Mouse (Mus musculus) neural tube, embryonic 13.5 days (tissue): Measurements from ENCODE around the gene Prr5. TPM values are rescaled to one million over a fixed set of nuclear protein-coding genes. Genes with fewer than 3 reads are reported as not detected.

Experiments used
- ATAC-seq: fragments of 200-750 bp; cut with Nextera tagmentation; 2 replicates; pipeline ENCODE4 v1.8.0; 2017; ENCODE audit warnings: low read depth, mild to moderate bottlenecking, moderate TSS enrichment, moderate library complexity
- H3K27ac ChIP-seq: fragments of 300-500 bp; sonication (generic); replicated peaks from 2 replicates; pipeline ENCODE4 v1.5.1; 2015; ENCODE audit warnings: moderate library complexity, mild to moderate bottlenecking, inconsistent platforms
- H3K27me3 ChIP-seq: fragments of 300-500 bp; sonication (generic); 2 replicates; pipeline ENCODE4 v1.6.1; 2015; ENCODE audit warnings: mild to moderate bottlenecking, inconsistent platforms
- H3K36me3 ChIP-seq: fragments of 300-500 bp; sonication (generic); 2 replicates; pipeline ENCODE4 v1.6.1; 2015; ENCODE audit warnings: mild to moderate bottlenecking, inconsistent platforms
- H3K4me1 ChIP-seq: fragments of 300-500 bp; sonication (generic); replicated peaks from 2 replicates; pipeline ENCODE4 v1.6.1; 2015; ENCODE audit warnings: inconsistent platforms
- H3K4me2 ChIP-seq: fragments of 300-500 bp; sonication (generic); 2 replicates; pipeline ENCODE4 v1.6.1; 2015; ENCODE audit warnings: inconsistent platforms, mild to moderate bottlenecking, moderate library complexity
- H3K4me3 ChIP-seq: fragments of 300-500 bp; sonication (generic); 2 replicates; pipeline ENCODE4 v1.5.1; 2015; ENCODE audit warnings: mild to moderate bottlenecking, inconsistent platforms
- H3K9ac ChIP-seq: fragments of 300-500 bp; sonication (generic); 2 replicates; pipeline ENCODE4 v1.6.1; 2015; ENCODE audit warnings: moderate library complexity, mild to moderate bottlenecking, inconsistent platforms
- H3K9me3 ChIP-seq: fragments of 300-500 bp; sonication (generic); 2 replicates; pipeline ENCODE4 v1.6.1; 2016; ENCODE audit warnings: inconsistent platforms
- WGBS: fragments of 180-500 bp; shearing (Covaris S2); methylation state at CpG from one replicate; pipeline ENCODE4 v1.1.7; 2015; 5-methylcytosine and 5-hydroxymethylcytosine counted together
- polyA plus RNA-seq: library from polyadenylated mRNA; unstranded; fragments of >200 nt; fragmentation: Nextera tagmentation; extraction: Ambion mirVana; gene quantifications from 2 replicates; pipeline ENCODE4 v1.2.1, GENCODE M21; 2015

Gene Prr5
- 21.9 and 24.2 TPM in 2 replicates for polyA plus RNA-seq

DNA sequence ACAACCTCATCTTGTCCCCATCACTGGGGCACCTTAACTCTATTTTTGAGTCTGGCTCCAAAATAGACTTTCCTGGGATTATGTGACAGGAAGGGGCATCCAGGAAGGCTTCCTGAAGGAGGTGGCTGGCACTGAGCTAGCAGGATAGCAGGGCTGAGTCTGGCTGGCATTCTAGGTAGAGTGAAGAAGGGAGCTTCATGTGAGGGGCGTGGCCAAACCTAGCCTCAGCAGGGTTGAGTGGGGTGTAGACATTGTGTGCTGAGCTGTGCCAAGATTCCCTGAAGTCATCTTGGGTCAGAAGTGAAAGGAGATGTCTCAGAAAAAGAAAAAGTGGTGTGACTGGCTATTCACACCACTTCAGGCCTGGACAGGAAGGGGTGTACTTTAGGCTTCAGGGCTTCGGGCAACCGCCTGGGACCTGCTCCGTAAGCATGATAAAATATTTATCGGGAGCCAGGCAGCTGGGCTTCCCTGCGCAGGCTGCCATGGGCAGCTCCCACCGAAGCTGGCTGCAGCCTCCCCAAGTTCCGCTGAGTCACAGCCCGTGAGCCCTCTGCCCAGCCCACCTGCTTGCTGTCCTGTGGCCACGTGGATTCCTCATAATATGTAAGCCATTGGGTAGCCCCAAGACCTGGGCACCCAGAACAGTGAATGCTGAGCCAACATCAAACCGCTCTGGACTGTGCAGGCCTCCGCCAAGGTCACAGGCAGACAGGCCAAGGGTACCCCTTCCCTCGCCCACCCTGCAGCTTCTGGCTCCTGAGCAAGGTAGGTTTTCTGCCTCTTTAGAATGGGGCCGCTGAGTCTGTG is at the start of gene Prr5:
Gene Prr5, plus strand, starts transcription at position 683 of the 810 bp plus-strand sequence.
- no peaks in the 10 kb centered on the region for H3K36me3 ChIP-seq
- H3K27ac ChIP-seq: no peak within 1 kb of the TSS
- H3K27me3 ChIP-seq: 0 out of 2 replicates have a peak, but pooled peaks cover 2% of the 10 kb centered on the region
- H3K9ac ChIP-seq: no peak within 1 kb of the TSS
- H3K4me3 ChIP-seq: no peak within 1 kb of the TSS
- H3K9me3 ChIP-seq: no peaks in the 10 kb centered on the region
- 69% methylated on average over 14 of the region's 14 CpGs for WGBS
- peaks cover 43% of the 10 kb centered on the region for H3K4me1 ChIP-seq
- ATAC-seq: no peak
- H3K4me2 ChIP-seq: no peak within 1 kb of the TSS

- ATAC-seq: no peak; the same call in 1 of the 2 replicates
- H3K27me3 ChIP-seq: peaks cover 17% of the 10 kb centered on the region
- no peak overlapping the region for H3K4me3 ChIP-seq
- peaks cover 47% of the 10 kb centered on the region for H3K4me1 ChIP-seq
- H3K9ac ChIP-seq: no peak overlapping the region
- H3K9me3 ChIP-seq: no peaks in the 10 kb centered on the region
- no peak overlapping the region for H3K27ac ChIP-seq
- H3K4me2 ChIP-seq: no peak overlapping the region
- no peaks in the 10 kb centered on the region for H3K36me3 ChIP-seq
- WGBS: 32% methylated on average over 3 of the region's 3 CpGs
Measured at GRCm38 (mm10) chr15:84620028-84620427, 49.4 kb upstream of the Prr5 start.

DNA sequence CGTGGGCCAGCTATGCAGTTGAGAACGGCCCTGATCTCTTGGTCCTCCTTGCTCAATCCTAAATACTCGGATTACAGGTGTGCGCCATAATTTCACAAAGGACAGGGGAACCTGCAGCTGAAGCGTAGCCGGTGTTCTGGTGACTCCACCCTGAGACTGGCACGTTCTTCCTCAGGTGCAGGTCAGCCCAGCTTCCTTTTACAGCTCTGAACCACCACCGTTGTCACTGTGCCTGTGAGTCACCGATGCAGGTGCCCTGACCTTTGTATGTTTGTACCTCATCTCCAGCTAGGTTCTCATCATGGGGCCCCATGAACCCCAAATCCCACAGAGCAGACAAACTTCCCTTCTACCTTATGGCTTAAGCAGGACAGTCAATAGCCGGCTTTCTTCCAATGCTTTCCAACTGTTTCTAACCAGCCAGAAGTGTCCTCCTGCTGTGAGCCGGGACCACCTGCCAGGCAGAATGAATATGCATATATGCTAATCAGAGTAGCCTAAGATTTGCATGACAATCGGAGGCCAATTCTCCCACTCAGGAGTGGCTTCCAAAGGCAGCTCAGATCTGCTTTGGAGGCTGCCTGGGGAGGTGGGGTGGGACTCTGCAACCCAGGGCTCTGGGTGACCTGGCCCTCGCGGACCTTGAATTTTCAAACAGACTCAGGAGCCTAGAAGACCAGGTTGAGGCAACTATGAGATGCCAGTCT is 47.5 kb upstream of the Prr5 start:
- 0 out of 2 replicates have a peak, but pooled peaks have one; percentile 25 for ATAC-seq
- Histone ChIP-seq H3K4me3 (no peak overlapping the region), H3K27ac (no peak overlapping the region), H3K4me1 (peaks cover 59% of the 10 kb centered on the region), H3K4me2 (0 out of 2 replicates have a peak overlapping the region, but pooled peaks have one; percentile 6), H3K9ac (no peak overlapping the region), H3K36me3 (no peaks in the 10 kb centered on the region), H3K27me3 (no peaks in the 10 kb centered on the region), H3K9me3 (no peaks in the 10 kb centered on the region)
- WGBS: 25% methylated on average over 14 of the region's 14 CpGs

DNA sequence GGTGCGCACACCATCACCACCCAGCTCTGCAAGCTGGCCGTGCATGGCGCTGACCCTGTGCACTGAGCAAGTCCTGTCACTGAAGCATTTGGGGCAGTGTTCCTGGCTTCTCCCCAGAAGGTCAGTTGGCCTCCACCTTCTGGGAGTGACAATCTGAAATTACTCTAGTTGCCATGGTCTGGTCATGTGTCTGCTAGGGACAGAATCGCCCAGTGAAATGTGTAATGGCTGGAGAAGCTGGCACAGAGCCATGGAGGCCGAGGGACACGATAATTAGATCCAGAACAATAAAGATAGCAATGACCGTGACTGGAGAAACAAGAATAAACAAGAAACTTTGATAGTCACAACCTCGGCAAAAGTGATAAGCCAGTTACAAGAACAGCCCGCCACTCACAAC is 44.5 kb upstream of the Prr5 start:
- Histone ChIP-seq H3K27me3 (no peaks in the 10 kb centered on the region), H3K27ac (no peak overlapping the region), H3K4me3 (no peak overlapping the region), H3K36me3 (no peaks in the 10 kb centered on the region), H3K9ac (no peak overlapping the region), H3K9me3 (no peaks in the 10 kb centered on the region), H3K4me2 (no peak overlapping the region), H3K4me1 (peaks cover 63% of the 10 kb centered on the region)
- no peak for ATAC-seq
- WGBS: 58% methylated on average over 9 of the region's 9 CpGs

GRCm38 (mm10) chr15:84625712-84626414 is 43.6 kb upstream of the Prr5 start:
- peaks cover 55% of the 10 kb centered on the region for H3K4me1 ChIP-seq
- H3K9me3 ChIP-seq: no peaks in the 10 kb centered on the region
- no peak overlapping the region for H3K27ac ChIP-seq
- H3K9ac ChIP-seq: no peak overlapping the region
- H3K4me3 ChIP-seq: no peak overlapping the region
- H3K4me2 ChIP-seq: no peak overlapping the region
- WGBS: 61% methylated on average over 6 of the region's 6 CpGs
- no peaks in the 10 kb centered on the region for H3K27me3 ChIP-seq
- ATAC-seq: peak; percentile 52; the same call in 1 of the 2 replicates
- H3K36me3 ChIP-seq: no peaks in the 10 kb centered on the region

- ATAC-seq: no peak
- no peak overlapping the region for H3K4me3 ChIP-seq
- 56% methylated on average over 5 of the region's 5 CpGs for WGBS
- no peaks in the 10 kb centered on the region for H3K36me3 ChIP-seq
- peaks cover 42% of the 10 kb centered on the region for H3K4me1 ChIP-seq
- H3K27ac ChIP-seq: no peak overlapping the region
- no peaks in the 10 kb centered on the region for H3K27me3 ChIP-seq
- no peak overlapping the region for H3K9ac ChIP-seq
- no peak overlapping the region for H3K4me2 ChIP-seq
- H3K9me3 ChIP-seq: no peaks in the 10 kb centered on the region
Measured at GRCm38 (mm10) chr15:84627308-84627707, 42.1 kb upstream of the Prr5 start.

- H3K4me1 ChIP-seq: peaks cover 33% of the 10 kb centered on the region
- H3K27ac ChIP-seq: no peak overlapping the region
- H3K36me3 ChIP-seq: no peaks in the 10 kb centered on the region
- no peak overlapping the region for H3K4me2 ChIP-seq
- H3K9me3 ChIP-seq: no peaks in the 10 kb centered on the region
- WGBS: 22% methylated on average over 3 of the region's 3 CpGs
- no peaks in the 10 kb centered on the region for H3K27me3 ChIP-seq
- H3K4me3 ChIP-seq: no peak overlapping the region
- peak; percentile 59; the same call in 1 of the 2 replicates for ATAC-seq
- H3K9ac ChIP-seq: no peak overlapping the region
Measured at GRCm38 (mm10) chr15:84629680-84630079, 39.7 kb upstream of the Prr5 start.

DNA sequence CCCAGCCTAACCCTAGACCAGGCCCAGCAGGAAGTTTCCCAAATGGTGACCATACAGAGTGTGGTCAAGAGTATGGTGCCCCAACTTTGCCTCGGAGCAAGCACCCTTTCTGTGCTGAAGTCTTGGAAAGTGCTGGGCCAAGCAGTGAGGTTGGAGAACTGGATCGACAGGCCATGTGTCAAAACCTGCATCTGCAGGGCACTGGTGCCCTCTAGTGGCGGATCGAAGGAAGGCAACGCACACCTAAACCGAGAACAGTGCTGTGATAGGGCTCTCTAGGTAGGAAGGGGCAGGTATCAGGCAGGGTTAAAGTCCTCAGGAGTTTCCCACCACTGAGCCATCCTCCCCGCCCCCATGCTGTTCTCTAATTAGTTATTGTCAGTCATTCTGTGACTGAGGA is 37.9 kb upstream of the Prr5 start:
- Histone ChIP-seq H3K9me3 (no peaks in the 10 kb centered on the region), H3K36me3 (no peaks in the 10 kb centered on the region), H3K9ac (no peak overlapping the region), H3K27ac (no peak overlapping the region), H3K27me3 (no peaks in the 10 kb centered on the region), H3K4me1 (peaks cover 14% of the 10 kb centered on the region), H3K4me3 (no peak overlapping the region), H3K4me2 (no peak overlapping the region)
- peak; percentile 54; the same call in 1 of the 2 replicates for ATAC-seq
- 3% methylated on average over 7 of the region's 7 CpGs for WGBS

DNA sequence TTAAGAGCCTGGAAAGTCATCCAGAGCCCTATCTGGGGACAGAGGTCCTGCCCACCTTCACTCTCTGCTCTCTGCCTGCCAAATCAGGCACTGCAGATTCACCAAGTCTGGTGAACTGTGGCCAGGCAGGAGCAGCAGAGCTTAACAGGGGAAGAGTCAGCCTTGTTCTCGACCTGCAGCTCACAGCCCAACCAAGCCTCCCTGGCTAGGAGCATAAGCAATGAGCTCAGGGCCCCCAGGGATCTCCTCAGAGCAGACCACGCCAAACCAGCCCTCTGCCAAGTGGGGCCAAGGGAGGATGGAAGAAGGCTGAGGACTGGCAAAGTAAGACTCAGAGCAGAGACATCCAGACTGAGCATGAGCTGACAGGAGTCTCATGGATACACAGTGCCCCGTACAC is 35.1 kb upstream of the Prr5 start:
- Histone ChIP-seq H3K9ac (0 out of 2 replicates have a peak overlapping the region, but pooled peaks have one; percentile 23), H3K9me3 (no peaks in the 10 kb centered on the region), H3K4me3 (no peak overlapping the region), H3K27me3 (no peaks in the 10 kb centered on the region), H3K4me1 (no peaks in the 10 kb centered on the region; the same call in none of the 2 replicates), H3K4me2 (no peak overlapping the region), H3K27ac (no peak overlapping the region), H3K36me3 (no peaks in the 10 kb centered on the region)
- no peak for ATAC-seq
- WGBS: 58% methylated on average over 3 of the region's 3 CpGs

- Histone ChIP-seq H3K27me3 (no peaks in the 10 kb centered on the region), H3K27ac (no peak overlapping the region), H3K36me3 (no peaks in the 10 kb centered on the region), H3K9ac (no peak overlapping the region), H3K9me3 (no peaks in the 10 kb centered on the region), H3K4me3 (no peak overlapping the region), H3K4me1 (peaks cover 11% of the 10 kb centered on the region), H3K4me2 (no peak overlapping the region)
- ATAC-seq: no peak
Measured at GRCm38 (mm10) chr15:84638405-84638804, 31.0 kb upstream of the Prr5 start.

GRCm38 (mm10) chr15:84639072-84639450 is 30.4 kb upstream of the Prr5 start:
- no peak for ATAC-seq
- Histone ChIP-seq H3K9me3 (no peaks in the 10 kb centered on the region), H3K4me2 (no peak overlapping the region), H3K4me1 (peaks cover 11% of the 10 kb centered on the region), H3K36me3 (no peaks in the 10 kb centered on the region), H3K4me3 (no peak overlapping the region), H3K9ac (no peak overlapping the region), H3K27me3 (no peaks in the 10 kb centered on the region), H3K27ac (no peak overlapping the region)
- WGBS: 64% methylated on average over 5 of the region's 5 CpGs
